Mouse (Mus musculus): ENCODE data around the gene Dedd. TPM values are rescaled to one million over a fixed set of nuclear protein-coding genes. Genes with fewer than 3 reads are reported as not detected.

Dedd gene
- polyA plus RNA-seq, 1 experiment from 2014 or later, result 32.8 TPM

GRCm38 (mm10) chr1:171282086-171282805 lies 46.7 kb upstream of the Dedd start:
- no peak for TF ChIP-seq EP300 (optimal IDR thresholded peaks at IDR 0.05)
- TF ChIP-seq CTCF (IDR thresholded peaks at IDR 0.05; ENCODE audit: low read depth), result no peak
- WGBS, result 74% methylated on average over 18 of the region's 18 CpGs
- H3K4me3 ChIP-seq (ENCODE audit: low read depth, low read length), result no peak overlapping the region
- no peaks in the 10 kb centered on the region for H3K9me3 ChIP-seq (ENCODE audit: control insufficient read depth, low read length)
- no peaks in the 10 kb centered on the region for H3K27me3 ChIP-seq (ENCODE audit: control insufficient read depth, insufficient read depth, low read length)
- DNase-seq (ENCODE audit: low spot score) (no peak), ATAC-seq (ENCODE audit: low FRiP score, low TSS enrichment) (no peak)
- no peak overlapping the region for H3K4me2 ChIP-seq (replicated peaks; ENCODE audit: low read depth)
- peaks cover 14% of the 10 kb centered on the region; the same call in 1 of the 2 replicates for H3K36me3 ChIP-seq (ENCODE audit: control insufficient read depth, insufficient read depth, low read length)
- no peak overlapping the region for H3K27ac ChIP-seq (replicated peaks)
- peaks cover 8% of the 10 kb centered on the region; the same call in 1 of the 2 replicates for H3K4me1 ChIP-seq (replicated peaks; ENCODE audit: control insufficient read depth, insufficient read depth)
- H3K9ac ChIP-seq (ENCODE audit: low read length), result peak overlapping the region; percentile 72; the same call in 1 of the 2 replicates

DNA sequence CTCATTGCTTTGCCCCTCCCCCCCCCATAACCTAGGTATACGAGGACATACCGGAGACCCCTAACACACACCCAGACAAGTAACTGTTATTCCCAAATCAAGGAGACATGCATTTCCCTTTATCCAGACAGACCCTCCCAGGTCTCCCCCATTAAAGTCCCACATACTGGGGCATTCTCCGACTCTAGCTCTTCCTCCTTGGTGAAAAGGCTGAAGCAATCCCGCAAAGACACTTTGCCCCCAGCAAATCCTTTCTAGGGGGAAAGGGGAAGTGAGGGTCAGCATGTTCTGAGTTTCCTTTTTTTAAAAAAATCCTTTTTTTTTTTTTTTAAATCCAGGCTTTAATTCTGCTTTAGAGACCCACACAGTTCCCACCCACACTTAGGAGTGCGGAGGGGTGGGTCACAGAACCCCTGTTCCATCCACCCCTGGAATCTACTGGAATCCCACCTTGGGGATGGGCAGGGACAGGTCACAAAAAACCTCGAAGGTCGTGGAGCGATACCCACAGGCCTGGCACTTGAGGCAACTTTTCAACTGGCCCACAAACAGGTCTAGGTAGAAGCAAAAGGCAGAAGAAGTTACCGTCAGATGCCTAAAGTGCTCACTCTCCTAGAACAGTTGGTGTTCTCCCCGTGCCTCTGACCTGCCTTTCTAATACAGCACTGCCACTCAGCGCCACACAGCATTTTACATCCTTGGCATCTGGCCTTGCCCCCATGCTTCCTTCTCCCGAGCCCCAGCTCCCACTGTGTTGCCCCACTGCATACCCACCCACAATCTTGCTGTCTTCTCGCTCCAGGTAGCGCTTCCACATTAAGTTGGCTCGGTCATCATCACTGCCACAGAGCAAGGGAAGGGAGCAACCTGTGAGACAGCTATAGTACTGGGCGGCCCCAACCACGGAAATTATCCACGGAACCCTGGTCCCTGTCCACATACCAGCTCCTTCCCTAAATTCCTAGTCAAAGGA lies 45.5 kb upstream of the Dedd start:
- Histone ChIP-seq H3K9ac (ENCODE audit: low read length) (no peak overlapping the region), H3K4me3 (ENCODE audit: low read depth, low read length) (no peak overlapping the region), H3K4me2 (replicated peaks; ENCODE audit: low read depth) (no peak overlapping the region), H3K27me3 (ENCODE audit: control insufficient read depth, insufficient read depth, low read length) (no peaks in the 10 kb centered on the region), H3K4me1 (replicated peaks; ENCODE audit: control insufficient read depth, insufficient read depth) (peaks cover 8% of the 10 kb centered on the region; the same call in 1 of the 2 replicates), H3K27ac (replicated peaks) (no peak overlapping the region), H3K9me3 (ENCODE audit: control insufficient read depth, low read length) (no peaks in the 10 kb centered on the region), H3K36me3 (ENCODE audit: control insufficient read depth, insufficient read depth, low read length) (peaks cover 7% of the 10 kb centered on the region; the same call in 1 of the 2 replicates)
- TF ChIP-seq EP300 (optimal IDR thresholded peaks at IDR 0.05) (no peak), CTCF (IDR thresholded peaks at IDR 0.05; ENCODE audit: low read depth) (no peak)
- WGBS, result 88% methylated on average over 18 of the region's 18 CpGs
- no peak for DNase-seq (ENCODE audit: low spot score)
- ATAC-seq (ENCODE audit: low FRiP score, low TSS enrichment), result no peak

GRCm38 (mm10) chr1:171284491-171284890 lies 44.5 kb upstream of the Dedd start:
- H3K27me3 ChIP-seq (ENCODE audit: control insufficient read depth, insufficient read depth, low read length), result no peaks in the 10 kb centered on the region
- peaks cover 14% of the 10 kb centered on the region for H3K36me3 ChIP-seq (ENCODE audit: control insufficient read depth, insufficient read depth, low read length)
- peaks cover 8% of the 10 kb centered on the region; the same call in 1 of the 2 replicates for H3K4me1 ChIP-seq (replicated peaks; ENCODE audit: control insufficient read depth, insufficient read depth)
- no peak overlapping the region for H3K27ac ChIP-seq (replicated peaks)
- no peak overlapping the region for H3K4me2 ChIP-seq (replicated peaks; ENCODE audit: low read depth)
- H3K9ac ChIP-seq (ENCODE audit: low read length), result no peak overlapping the region
- H3K4me3 ChIP-seq (ENCODE audit: low read depth, low read length), result no peak overlapping the region
- no peak for DNase-seq (ENCODE audit: low spot score)
- no peaks in the 10 kb centered on the region for H3K9me3 ChIP-seq (ENCODE audit: control insufficient read depth, low read length)
- 88% methylated on average over 15 of the region's 15 CpGs for WGBS
- TF ChIP-seq EP300 (optimal IDR thresholded peaks at IDR 0.05), result no peak
- no peak for TF ChIP-seq CTCF (IDR thresholded peaks at IDR 0.05; ENCODE audit: low read depth)
- no peak for ATAC-seq (ENCODE audit: low FRiP score, low TSS enrichment)

DNA sequence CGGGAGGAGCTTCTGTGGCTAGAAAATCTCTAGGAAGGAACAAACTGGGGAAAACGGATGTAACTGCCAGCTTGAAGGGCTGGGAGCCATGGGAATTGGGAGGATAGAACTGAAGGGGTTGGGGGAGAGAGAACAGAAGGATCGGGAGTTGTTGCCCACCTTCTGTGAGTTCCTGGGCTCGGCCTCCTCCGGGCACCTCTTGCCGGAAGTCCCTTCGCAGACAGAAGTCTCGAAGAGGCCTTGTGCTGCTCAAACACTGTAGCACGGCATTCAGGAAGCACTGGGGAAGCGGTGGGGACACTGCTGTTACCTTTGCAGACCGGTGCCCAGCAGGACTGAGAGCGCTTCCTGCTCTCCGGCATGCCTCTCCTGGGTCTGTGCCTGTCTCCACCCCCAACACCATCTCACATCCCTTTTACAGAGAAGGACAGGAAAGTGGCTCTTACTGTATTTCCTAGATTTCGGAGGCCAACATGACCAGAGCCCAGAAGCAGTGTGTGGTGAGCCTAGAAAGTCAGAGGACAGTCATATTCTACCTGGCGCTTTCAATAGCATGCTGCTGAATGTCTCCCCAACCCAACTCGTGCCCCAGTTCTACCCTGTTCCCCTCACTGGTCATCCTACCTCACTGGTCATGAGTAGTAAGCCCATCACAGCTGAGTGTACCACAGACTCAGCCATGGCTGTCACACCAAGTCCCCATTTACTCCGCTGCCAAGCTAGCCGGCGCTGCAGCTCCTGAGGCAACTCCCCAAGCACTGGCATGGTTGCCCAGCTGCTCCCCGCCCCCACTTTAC lies 43.7 kb upstream of the Dedd start:
- 87% methylated on average over 20 of the region's 20 CpGs for WGBS
- Histone ChIP-seq H3K9me3 (ENCODE audit: control insufficient read depth, low read length) (no peaks in the 10 kb centered on the region), H3K36me3 (ENCODE audit: control insufficient read depth, insufficient read depth, low read length) (peaks cover 14% of the 10 kb centered on the region), H3K9ac (ENCODE audit: low read length) (no peak overlapping the region), H3K27me3 (ENCODE audit: control insufficient read depth, insufficient read depth, low read length) (no peaks in the 10 kb centered on the region), H3K4me1 (replicated peaks; ENCODE audit: control insufficient read depth, insufficient read depth) (peaks cover 6% of the 10 kb centered on the region; the same call in 1 of the 2 replicates), H3K27ac (replicated peaks) (0 out of 2 replicates have a peak overlapping the region, but pooled peaks have one; percentile 30), H3K4me3 (ENCODE audit: low read depth, low read length) (no peak overlapping the region), H3K4me2 (replicated peaks; ENCODE audit: low read depth) (no peak overlapping the region)
- ATAC-seq (ENCODE audit: low FRiP score, low TSS enrichment), result no peak
- no peak for DNase-seq (ENCODE audit: low spot score)
- no peak for TF ChIP-seq CTCF (IDR thresholded peaks at IDR 0.05; ENCODE audit: low read depth)

- peak overlapping the region; percentile 81; the same call in 1 of the 2 replicates for H3K4me2 ChIP-seq (replicated peaks; ENCODE audit: low read depth)
Measured at GRCm38 (mm10) chr1:171286517-171286916, 42.4 kb upstream of the Dedd start.

More at GRCm38 (mm10) chr1:171286517-171286916, 42.4 kb upstream of the Dedd start:
- Histone ChIP-seq H3K4me3 (ENCODE audit: low read depth, low read length) (no peak overlapping the region), H3K9ac (ENCODE audit: low read length) (peak overlapping the region; percentile 31; the same call in 1 of the 2 replicates), H3K27ac (replicated peaks) (no peak overlapping the region), H3K4me1 (replicated peaks; ENCODE audit: control insufficient read depth, insufficient read depth) (peaks cover 5% of the 10 kb centered on the region; the same call in 1 of the 2 replicates), H3K9me3 (ENCODE audit: control insufficient read depth, low read length) (no peaks in the 10 kb centered on the region), H3K27me3 (ENCODE audit: control insufficient read depth, insufficient read depth, low read length) (no peaks in the 10 kb centered on the region), H3K36me3 (ENCODE audit: control insufficient read depth, insufficient read depth, low read length) (peaks cover 14% of the 10 kb centered on the region)
- WGBS, result 88% methylated on average over 19 of the region's 19 CpGs
- TF ChIP-seq CTCF (IDR thresholded peaks at IDR 0.05; ENCODE audit: low read depth) (no peak), EP300 (optimal IDR thresholded peaks at IDR 0.05) (no peak)
- ATAC-seq (ENCODE audit: low FRiP score, low TSS enrichment), result no peak
- no peak for DNase-seq (ENCODE audit: low spot score)
